In genomic region chr2:118548421-118549221, GRCm38 (mm10) we compare ENCODE assay signal across 8 mouse cellular contexts. TPM values are rescaled to one million over a fixed set of nuclear protein-coding genes. Genes with fewer than 3 reads are reported as not detected.
A peak's percentile ranks its signal among the peaks of the same experiment; 100 is the strongest.
DNase-seq lines count a peak whose midpoint lies in the region; ATAC-seq lines count a peak whose summit lies in the region.

No protein-coding gene starts in this region.

- peak overlapping the region in 1 of 2 experiments; percentile 6; a peak in 1 of 4 replicates for H3K27ac ChIP-seq in heart, embryonic 14.5 days (replicated peaks in 1 of 2; ENCODE audit: control insufficient read depth in 1 of 2, insufficient read depth in 1 of 2, low read depth in 2 of 2, low read length in 2 of 2)
- H3K27ac ChIP-seq in limb, embryonic 12.5 days: no peak overlapping the region
- 0 out of 2 replicates have a peak overlapping the region, but pooled peaks have one; percentile 14 for H3K27ac ChIP-seq in neural tube, embryonic 13.5 days (replicated peaks)

- peak overlapping the region; percentile 70 for H3K9ac ChIP-seq in heart, embryonic 14.5 days (ENCODE audit: low read length)
- peak overlapping the region; percentile 79 for H3K9ac ChIP-seq in limb, embryonic 12.5 days (replicated peaks)
- H3K9ac ChIP-seq in neural tube, embryonic 13.5 days: peak overlapping the region; percentile 88

- no peak for ATAC-seq in heart, embryonic 14.5 days (ENCODE audit: insufficient number of reproducible peaks, insufficient read depth, low FRiP score, low read depth)
- no peak for ATAC-seq in limb, embryonic 12.5 days (ENCODE audit: insufficient number of reproducible peaks, insufficient read depth, low FRiP score, low TSS enrichment, low read depth)
- ATAC-seq in neural tube, embryonic 13.5 days (ENCODE audit: low read depth): peak; percentile 2; the same call in 1 of the 2 replicates

- peak overlapping the region; percentile 96 for H3K4me2 ChIP-seq in heart, embryonic 14.5 days (ENCODE audit: low read length)
- peak overlapping the region; percentile 86 for H3K4me2 ChIP-seq in limb, embryonic 12.5 days
- H3K4me2 ChIP-seq in neural tube, embryonic 13.5 days: peak overlapping the region; percentile 88

- WGBS in heart, embryonic 14.5 days: under 1% methylated on average over 18 of the region's 18 CpGs
- WGBS in limb, embryonic 12.5 days: under 1% methylated on average over 18 of the region's 18 CpGs
- WGBS in neural tube, embryonic 13.5 days: under 1% methylated on average over 18 of the region's 18 CpGs

- H3K4me3 ChIP-seq in heart, embryonic 14.5 days (ENCODE audit: control insufficient read depth in 1 of 2, insufficient read depth in 1 of 2, low read depth in 1 of 2, low read length in 2 of 2): peak overlapping the region; percentile 58 to 94
- peak overlapping the region; percentile 92 for H3K4me3 ChIP-seq in limb, embryonic 12.5 days (replicated peaks)
- H3K4me3 ChIP-seq in neural tube, embryonic 13.5 days: peak overlapping the region; percentile 79

- no peaks in the 10 kb centered on the region for H3K36me3 ChIP-seq in heart, embryonic 14.5 days (ENCODE audit: control insufficient read depth, insufficient read depth, low read length)
- H3K36me3 ChIP-seq in limb, embryonic 12.5 days: no peaks in the 10 kb centered on the region
- H3K36me3 ChIP-seq in neural tube, embryonic 13.5 days: no peaks in the 10 kb centered on the region

- H3K27me3 ChIP-seq in heart, embryonic 14.5 days (ENCODE audit: control insufficient read depth, insufficient read depth, low read length): no peaks in the 10 kb centered on the region
- no peaks in the 10 kb centered on the region for H3K27me3 ChIP-seq in limb, embryonic 12.5 days
- peaks cover 9% of the 10 kb centered on the region for H3K27me3 ChIP-seq in neural tube, embryonic 13.5 days

- H3K4me1 ChIP-seq in heart, embryonic 14.5 days (ENCODE audit: control insufficient read depth in 2 of 2, insufficient read depth in 2 of 2, low read length in 2 of 2): peaks cover 41 to 55% of the 10 kb centered on the region in 2 experiments
- H3K4me1 ChIP-seq in limb, embryonic 12.5 days (replicated peaks): peaks cover 56% of the 10 kb centered on the region
- peaks cover 61% of the 10 kb centered on the region for H3K4me1 ChIP-seq in neural tube, embryonic 13.5 days (replicated peaks)

- DNase-seq in gastrocnemius, postnatal 25 days: peak; percentile 35
- DNase-seq in gastrocnemius, adult 8-10 months (ENCODE audit: low spot score in 2 of 2): no peak
- DNase-seq in cerebellum, adult 8-10 months: peak; percentile 49
- no peak for DNase-seq in spleen, postnatal 36 days (ENCODE audit: low spot score in 2 of 2)
- DNase-seq in layer of hippocampus, postnatal 14 days (ENCODE audit: low spot score in 2 of 2): no peak

- no peaks in the 10 kb centered on the region for H3K9me3 ChIP-seq in heart, embryonic 14.5 days (ENCODE audit: control insufficient read depth, low read length)
- H3K9me3 ChIP-seq in limb, embryonic 12.5 days: no peaks in the 10 kb centered on the region
- 0 out of 2 replicates have a peak, but pooled peaks cover 4% of the 10 kb centered on the region for H3K9me3 ChIP-seq in neural tube, embryonic 13.5 days

RNA-seq across cellular contexts. Expression of gene Bmf, which starts 0.9 kb away (rescaled TPM):
- total RNA-seq in gastrocnemius, postnatal 25 days (2021): 1 to 10 TPM; 3.4 to 4.7 TPM
- total RNA-seq in gastrocnemius, adult 8-10 months (2022): 1 to 10 TPM; 1.6 to 4.7 (median 1.9) TPM
- 2.1 and 6.3 TPM in 2 replicates for polyA plus RNA-seq in heart, embryonic 14.5 days (2014; fragmentation: Nextera tagmentation; extraction: Ambion mirVana)
- 4.8 and 7.1 TPM in 2 replicates for polyA plus RNA-seq in limb, embryonic 12.5 days (2016; fragmentation: Nextera tagmentation; extraction: Ambion mirVana)
- polyA plus RNA-seq in neural tube, embryonic 13.5 days (2015; fragmentation: Nextera tagmentation; extraction: Ambion mirVana): 3.3 and 4.6 TPM in 2 replicates
- 1 to 10 TPM; 5.2 to 6.7 TPM for total RNA-seq in layer of hippocampus, postnatal 14 days (2021)

RNA-seq across cellular contexts. Expression of gene Bub1b, which starts 49.4 kb away (rescaled TPM):
- total RNA-seq in gastrocnemius, postnatal 25 days (2021): 1 to 10 TPM; 1.0 to 1.2 TPM
- total RNA-seq in gastrocnemius, adult 8-10 months (2022): under 1 TPM in 2 of 4 experiments, not detected in 2; 0.13 to 0.38 TPM
- 66.8 and 67.1 TPM in 2 replicates for polyA plus RNA-seq in heart, embryonic 14.5 days (2014; fragmentation: Nextera tagmentation; extraction: Ambion mirVana)
- 119 and 127 TPM in 2 replicates for polyA plus RNA-seq in limb, embryonic 12.5 days (2016; fragmentation: Nextera tagmentation; extraction: Ambion mirVana)
- 14.9 and 16.7 TPM in 2 replicates for polyA plus RNA-seq in neural tube, embryonic 13.5 days (2015; fragmentation: Nextera tagmentation; extraction: Ambion mirVana)
- total RNA-seq in layer of hippocampus, postnatal 14 days (2021): 1 to 10 TPM; 2.7 to 2.9 TPM

Comparison
In these comparisons a context has a peak if more than half of its experiments do, and no peak if none do; other contexts are left out.
1. DNase-seq: peak in gastrocnemius, postnatal 25 days (single experiment) and cerebellum, adult 8-10 months (single experiment); none in gastrocnemius, adult 8-10 months (0 of 2), spleen, postnatal 36 days (0 of 2) and layer of hippocampus, postnatal 14 days (0 of 2).
2. Peak in every context shown above with its lines, with median percentiles within 50 percentile points of each other: H3K4me2 ChIP-seq, H3K4me3 ChIP-seq and H3K9ac ChIP-seq.